Mouse (Mus musculus): ENCODE measurements around the gene Cacybp. TPM values are rescaled to one million over a fixed set of nuclear protein-coding genes. Genes with fewer than 3 reads are reported as not detected.

Gene Cacybp
- total RNA-seq, 2 experiments from 2014 or later: 235 to 361 TPM

GRCm38 (mm10) chr1:160227196-160227595 is 14.5 kb upstream of the Cacybp start:
- ATAC-seq (replicated peaks; ENCODE audit: low FRiP score, low TSS enrichment, poor library complexity, severe bottlenecking): peak; percentile 83

DNA sequence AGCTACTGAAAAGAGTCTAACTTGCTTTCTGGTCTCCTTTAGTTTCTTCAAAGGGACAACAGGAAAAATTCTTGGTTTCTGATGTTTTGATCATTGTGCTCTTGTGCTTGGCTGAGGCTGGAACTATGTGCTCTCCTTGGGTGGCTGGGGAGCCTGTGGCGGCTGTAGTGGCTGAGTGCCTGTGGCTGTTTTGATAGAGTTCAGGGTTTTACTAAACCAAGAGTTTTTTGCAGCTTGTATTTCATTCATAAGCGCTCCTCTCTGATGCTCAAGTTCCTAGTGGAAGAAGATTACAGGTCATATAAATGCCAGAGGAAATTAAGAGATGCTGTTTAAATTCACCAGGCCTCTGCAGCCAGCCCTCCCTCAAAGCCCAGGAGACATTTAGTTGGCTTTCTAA is 11.4 kb upstream of the Cacybp start:
- no peak for ATAC-seq (replicated peaks; ENCODE audit: low FRiP score, low TSS enrichment, poor library complexity, severe bottlenecking)

DNA sequence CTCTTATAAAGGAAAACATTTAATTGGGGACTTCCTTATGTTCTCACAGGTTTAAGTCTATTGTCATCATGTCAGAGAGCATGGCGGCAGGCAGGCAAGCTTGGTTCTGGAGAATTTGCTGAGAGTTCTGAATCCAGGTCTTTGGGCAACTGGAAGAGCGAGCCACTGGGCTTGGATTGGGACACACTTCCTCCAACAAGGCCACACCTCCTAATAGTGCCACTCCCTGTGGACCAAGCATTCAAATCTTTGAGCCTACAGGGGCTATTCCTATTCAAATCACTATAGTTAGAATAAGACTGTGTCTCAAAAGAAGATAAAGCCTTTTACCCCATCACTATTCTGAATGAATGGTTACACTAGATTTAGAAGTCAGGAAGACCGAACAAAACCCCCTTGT is 5.2 kb upstream of the Cacybp start:
- no peak for ATAC-seq (replicated peaks; ENCODE audit: low FRiP score, low TSS enrichment, poor library complexity, severe bottlenecking)

DNA sequence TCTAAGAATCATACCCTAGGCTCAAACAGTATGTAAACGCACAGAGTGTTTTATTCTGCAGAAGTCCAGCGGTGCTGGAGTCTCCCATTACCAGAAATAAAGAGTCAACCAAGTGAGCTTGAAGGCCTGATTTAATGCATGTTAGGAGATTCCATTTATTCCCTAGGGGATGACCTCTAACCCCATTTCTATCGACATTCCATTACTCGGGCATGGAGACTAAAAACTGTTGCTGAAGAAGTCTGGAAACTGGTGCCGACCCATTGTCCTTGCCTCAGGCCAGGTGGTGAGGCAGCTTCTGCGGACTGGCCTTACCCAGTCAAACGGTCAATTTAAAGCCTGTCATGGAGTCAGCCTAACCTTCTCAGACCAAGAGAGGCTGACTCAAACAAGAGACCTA is 1.5 kb upstream of the Cacybp start:
- ATAC-seq (replicated peaks; ENCODE audit: low FRiP score, low TSS enrichment, poor library complexity, severe bottlenecking): no peak

DNA sequence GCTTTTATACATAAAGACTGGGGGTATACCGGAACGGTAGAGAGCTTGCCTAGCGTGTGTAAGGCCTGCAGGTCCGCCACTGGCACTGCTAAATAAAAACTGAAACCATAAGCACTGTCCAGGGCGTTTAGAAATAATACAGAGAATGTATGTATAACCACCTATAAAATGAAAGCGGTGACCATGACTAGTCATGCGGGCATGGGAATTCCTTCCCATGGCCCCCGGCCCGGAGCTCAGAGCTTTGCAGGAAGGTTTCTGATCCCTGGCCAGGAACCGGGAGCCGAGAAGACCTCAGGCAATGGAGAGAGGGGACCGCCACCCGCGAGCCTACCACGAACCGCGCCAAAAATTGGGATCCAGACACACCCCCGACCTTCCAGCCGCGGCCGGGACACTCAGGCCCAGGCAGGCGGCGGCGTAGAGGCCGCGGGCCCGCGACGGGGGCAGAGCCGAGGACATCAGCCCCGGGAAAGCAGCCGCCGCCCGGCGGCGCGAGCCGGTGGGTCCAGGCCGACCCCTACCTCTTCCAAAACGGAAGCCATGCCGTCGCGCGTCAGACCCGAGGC is 468 bp downstream of the Cacybp start:
- ATAC-seq (replicated peaks; ENCODE audit: low FRiP score, low TSS enrichment, poor library complexity, severe bottlenecking): peak; percentile 17

GRCm38 (mm10) chr1:160211597-160212122 is 1.0 kb downstream of the Cacybp start:
- no peak for ATAC-seq (replicated peaks; ENCODE audit: low FRiP score, low TSS enrichment, poor library complexity, severe bottlenecking)

GRCm38 (mm10) chr1:160210566-160210965 is 2.1 kb downstream of the Cacybp start:
- ATAC-seq (replicated peaks; ENCODE audit: low FRiP score, low TSS enrichment, poor library complexity, severe bottlenecking): no peak

- no peak for ATAC-seq (replicated peaks; ENCODE audit: low FRiP score, low TSS enrichment, poor library complexity, severe bottlenecking)
Observed at GRCm38 (mm10) chr1:160209844-160210243, 2.8 kb downstream of the Cacybp start.

DNA sequence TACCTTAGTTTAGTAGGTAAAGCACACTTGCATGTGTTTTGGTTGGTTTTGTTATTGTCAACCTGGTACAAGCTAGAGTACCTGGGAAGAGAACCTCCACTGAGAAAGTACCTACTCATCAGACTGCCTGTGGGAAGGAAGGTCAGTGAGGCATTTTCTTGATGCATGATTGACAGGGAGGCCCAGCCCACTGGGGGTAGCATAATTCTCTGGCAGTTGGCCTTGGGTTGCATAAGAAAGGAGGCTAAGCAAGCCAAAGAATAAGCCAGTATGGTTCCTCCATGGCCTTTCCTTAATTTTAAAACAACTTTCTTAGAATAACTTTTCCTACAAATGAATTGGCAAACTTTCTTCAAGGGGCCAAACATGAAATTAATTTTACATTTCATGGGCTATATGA is 7.2 kb downstream of the Cacybp start:
- 0 out of 2 replicates have a peak, but pooled peaks have one; percentile 19 for ATAC-seq (replicated peaks; ENCODE audit: low FRiP score, low TSS enrichment, poor library complexity, severe bottlenecking)

DNA sequence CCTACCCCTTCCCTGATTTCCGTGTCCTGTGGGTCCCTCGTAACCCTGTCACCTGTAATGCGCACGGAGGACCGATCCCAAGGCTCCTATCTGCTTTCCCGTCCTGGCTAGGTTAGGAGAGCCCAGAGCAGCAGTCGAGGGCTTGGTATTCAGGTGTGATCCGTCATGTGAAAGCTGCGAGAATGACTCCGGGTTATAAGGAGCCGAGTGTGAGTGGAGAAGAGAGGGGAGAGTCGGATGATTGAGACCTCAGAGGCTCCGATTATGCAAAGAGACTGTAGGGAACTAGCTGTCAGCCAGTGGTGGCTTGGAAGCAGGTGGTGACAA is 17.4 kb downstream of the Cacybp start:
- ATAC-seq (replicated peaks; ENCODE audit: low FRiP score, low TSS enrichment, poor library complexity, severe bottlenecking): peak; percentile 63

DNA sequence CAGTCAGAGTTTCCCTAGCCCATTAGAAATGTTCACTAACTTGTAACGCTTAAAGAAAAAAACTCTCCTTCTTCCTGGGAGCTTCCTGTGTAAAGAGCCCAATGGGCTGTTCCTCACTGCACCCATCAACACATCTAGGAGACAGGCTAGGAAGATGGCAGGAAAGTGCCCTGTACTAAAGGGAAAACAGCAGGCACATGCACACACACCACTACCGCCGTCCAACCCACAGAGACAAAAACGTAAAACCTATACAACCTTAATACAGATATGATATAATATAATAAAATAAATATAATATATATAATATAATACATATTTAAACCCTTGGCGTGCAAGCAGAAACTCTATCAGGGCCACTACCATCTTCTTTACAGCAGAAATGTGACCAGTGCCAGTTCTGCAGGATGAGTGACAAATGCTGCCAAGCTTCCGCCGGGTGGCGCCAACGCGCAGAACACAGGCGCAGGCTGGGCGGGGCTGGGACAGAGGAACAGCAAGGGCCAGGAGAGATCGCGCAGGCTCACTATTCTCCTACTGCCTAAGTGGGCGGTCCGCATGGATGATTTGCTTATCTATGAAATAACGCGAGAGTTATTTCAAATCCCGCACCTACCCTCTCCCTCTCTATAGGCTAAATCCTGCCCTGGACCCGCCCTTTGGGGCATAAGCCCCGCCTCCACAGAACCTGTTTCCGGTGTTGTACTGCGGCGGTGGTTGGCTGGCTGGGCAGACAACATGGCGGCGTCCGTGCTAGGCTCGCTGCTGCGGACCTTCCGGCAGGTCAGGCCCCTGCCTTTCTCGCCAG is 17.9 kb downstream of the Cacybp start, which contains the start of gene Mrps14:
Gene Mrps14, plus strand, starts transcription at position 687 of the 808 bp plus-strand sequence.
- ATAC-seq (replicated peaks; ENCODE audit: low FRiP score, low TSS enrichment, poor library complexity, severe bottlenecking): peak; percentile 98

DNA sequence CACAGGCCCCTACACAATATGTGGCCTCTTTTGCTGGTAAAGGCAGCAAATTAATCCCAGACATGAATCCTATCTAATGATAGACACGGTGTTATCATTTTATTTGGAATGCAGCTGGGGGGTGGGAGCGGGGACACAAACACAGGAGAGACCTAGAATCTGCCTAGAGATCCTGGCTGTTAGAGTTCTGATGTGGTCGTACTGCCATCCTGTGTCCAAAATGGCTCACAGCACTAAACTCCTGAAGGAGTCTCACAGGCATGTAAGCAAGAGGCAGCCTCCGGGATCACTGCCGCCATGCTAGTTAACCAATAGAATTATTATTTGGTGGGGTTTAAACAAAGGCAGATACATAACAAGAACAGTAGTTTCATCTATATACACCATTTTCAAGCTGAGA is 28.2 kb downstream of the Cacybp start:
- 0 out of 2 replicates have a peak, but pooled peaks have one; percentile 58 for ATAC-seq (replicated peaks; ENCODE audit: low FRiP score, low TSS enrichment, poor library complexity, severe bottlenecking)

- no peak for ATAC-seq (replicated peaks; ENCODE audit: low FRiP score, low TSS enrichment, poor library complexity, severe bottlenecking)
Observed at GRCm38 (mm10) chr1:160181216-160181615, 31.5 kb downstream of the Cacybp start.

GRCm38 (mm10) chr1:160176903-160177302 is 35.8 kb downstream of the Cacybp start:
- no peak for ATAC-seq (replicated peaks; ENCODE audit: low FRiP score, low TSS enrichment, poor library complexity, severe bottlenecking)

DNA sequence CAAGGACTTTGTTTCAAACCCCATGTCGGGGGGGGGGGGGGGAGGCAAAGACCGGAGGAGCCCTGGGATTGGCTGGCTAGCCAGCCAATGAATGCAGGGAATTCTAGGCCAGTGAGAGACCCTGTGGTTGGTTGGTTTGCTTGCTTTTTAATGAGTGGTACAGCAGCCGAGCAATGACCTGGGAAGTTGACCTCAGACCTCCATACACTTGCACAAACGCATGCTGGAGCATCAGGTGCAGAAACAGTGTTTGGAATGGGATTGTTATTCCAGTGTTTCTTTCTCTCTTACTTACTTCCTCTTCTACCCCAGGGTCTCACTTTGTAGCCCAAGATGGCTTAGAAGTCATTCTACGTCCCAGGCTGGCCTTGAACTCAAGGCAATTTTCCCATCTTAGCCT is 46.1 kb downstream of the Cacybp start:
- no peak for ATAC-seq (replicated peaks; ENCODE audit: low FRiP score, low TSS enrichment, poor library complexity, severe bottlenecking)

DNA sequence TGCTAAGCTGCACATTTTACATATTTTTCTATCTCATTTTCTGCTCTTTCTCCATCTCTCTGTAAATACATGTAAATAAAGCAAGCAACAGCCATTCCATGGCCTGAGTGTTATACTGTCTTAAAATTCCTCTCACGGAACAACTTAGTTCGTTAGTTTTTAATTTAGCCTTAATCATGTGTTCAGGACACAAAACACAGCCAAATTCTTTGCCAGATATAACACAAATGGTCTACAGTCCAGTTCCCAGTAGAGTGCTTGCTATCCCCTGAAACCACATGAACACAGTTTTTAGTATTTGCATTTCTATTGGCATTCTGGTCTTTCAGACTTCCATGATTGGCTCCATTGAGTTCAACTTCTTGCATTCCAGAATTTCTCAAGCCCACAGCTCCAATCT is 54.5 kb downstream of the Cacybp start:
- no peak for ATAC-seq (replicated peaks; ENCODE audit: low FRiP score, low TSS enrichment, poor library complexity, severe bottlenecking)

GRCm38 (mm10) chr1:160153480-160153879 is 59.2 kb downstream of the Cacybp start, which contains the start of gene Tnn:
Gene Tnn, minus strand, starts transcription at chr1:160153580.
- no peak for ATAC-seq (replicated peaks; ENCODE audit: low FRiP score, low TSS enrichment, poor library complexity, severe bottlenecking)
